8 mouse cellular contexts compared by ENCODE assay signal in the genomic region with DNA sequence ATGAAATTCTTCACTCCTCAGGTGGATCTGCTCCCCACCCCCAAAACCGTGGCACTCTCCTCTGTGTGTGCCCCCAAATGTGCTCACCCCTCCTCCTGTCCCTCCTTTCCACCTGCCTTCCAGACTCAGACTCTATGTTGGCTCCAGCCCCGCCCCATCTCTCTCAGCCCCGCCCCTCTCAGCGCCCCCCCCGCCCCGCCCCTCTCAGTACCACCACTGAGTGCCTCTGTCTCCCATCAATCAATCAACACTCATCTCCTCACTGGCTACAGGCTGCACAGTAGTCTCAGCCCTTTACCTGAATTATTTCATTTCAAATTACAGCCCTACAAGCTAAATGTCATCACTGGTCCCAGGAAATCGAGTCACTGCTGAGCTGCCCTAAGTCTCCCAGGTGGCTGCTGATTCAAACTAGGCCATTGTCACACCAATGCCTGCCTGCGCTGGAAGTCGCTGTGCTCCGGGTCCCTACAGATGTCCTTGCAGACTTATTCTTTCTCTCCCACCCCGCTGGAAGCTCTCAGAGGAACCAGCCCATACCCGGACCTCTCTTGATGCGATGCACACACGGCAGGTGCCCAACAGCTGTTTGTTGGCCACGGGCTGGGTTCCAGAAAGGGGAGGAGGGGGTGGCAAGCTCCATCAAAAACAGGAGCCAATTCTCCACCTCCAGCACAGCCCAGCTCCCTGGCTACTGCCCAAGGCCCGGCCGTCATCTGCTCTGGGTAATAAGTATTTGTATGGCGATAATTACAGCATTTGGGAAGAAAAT. TPM values are rescaled to one million over a fixed set of nuclear protein-coding genes. Genes with fewer than 3 reads are reported as not detected.
A peak's percentile ranks its signal among the peaks of the same experiment; 100 is the strongest.
DNase-seq lines count a peak whose midpoint lies in the region; ATAC-seq and TF ChIP-seq lines count a peak whose summit lies in the region.

No protein-coding gene starts in this region.

- peak overlapping the region; percentile 25; the same call in 1 of the 2 replicates for H3K9ac ChIP-seq in forebrain, embryonic 15.5 days (replicated peaks)
- H3K9ac ChIP-seq in neural tube, embryonic 11.5 days (ENCODE audit: low read length), result no peak overlapping the region

- TF ChIP-seq CTCF in E14TG2a.4 (conservative IDR thresholded peaks at IDR 0.05; ENCODE audit: low read length), result no peak

- no peak for ATAC-seq in cerebellum, adult (ENCODE audit: insufficient number of reproducible peaks, low FRiP score, low TSS enrichment)
- ATAC-seq in forebrain, embryonic 15.5 days (replicated peaks), result peak; percentile 78
- ATAC-seq in neural tube, embryonic 11.5 days (ENCODE audit: insufficient read depth, low FRiP score, low TSS enrichment), result peak; percentile 43; the same call in 1 of the 2 replicates

- H3K27ac ChIP-seq in forebrain, embryonic 15.5 days (replicated peaks), result peak overlapping the region; percentile 82
- no peak overlapping the region for H3K27ac ChIP-seq in neural tube, embryonic 11.5 days (ENCODE audit: low read depth, low read length)

- WGBS in forebrain, embryonic 15.5 days, result 1% methylated on average over 18 of the region's 18 CpGs
- WGBS in neural tube, embryonic 11.5 days, result 2% methylated on average over 15 of the region's 18 CpGs

- no peaks in the 10 kb centered on the region; the same call in 1 of the 2 replicates for H3K9me3 ChIP-seq in E14TG2a.4 (ENCODE audit: low read length)
- no peaks in the 10 kb centered on the region for H3K9me3 ChIP-seq in forebrain, embryonic 15.5 days
- H3K9me3 ChIP-seq in neural tube, embryonic 11.5 days (ENCODE audit: control insufficient read depth, low read length), result no peaks in the 10 kb centered on the region

- peaks cover 68% of the 10 kb centered on the region for H3K27me3 ChIP-seq in E14TG2a.4 (ENCODE audit: insufficient read depth, low read length)
- H3K27me3 ChIP-seq in forebrain, embryonic 15.5 days, result 0 out of 2 replicates have a peak, but pooled peaks cover 3% of the 10 kb centered on the region
- H3K27me3 ChIP-seq in neural tube, embryonic 11.5 days (ENCODE audit: control insufficient read depth, insufficient read depth, low read length), result peaks cover 21% of the 10 kb centered on the region

- DNase-seq in cerebellum, postnatal 4 days (ENCODE audit: low spot score in 2 of 2), result peak; percentile 53 to 86
- DNase-seq in left cerebral cortex, adult 9 months (ENCODE audit: low spot score in 2 of 2), result peak; percentile 37 to 68
- DNase-seq in neural tube, embryonic 11.5 days (ENCODE audit: low spot score), result peak; percentile 37
- DNase-seq in ovary, postnatal 10 days (ENCODE audit: low spot score), result no peak
- DNase-seq in thymus, postnatal 25 days, result no peak

- peak overlapping the region; percentile 84 for H3K4me2 ChIP-seq in forebrain, embryonic 15.5 days (replicated peaks)
- peak overlapping the region; percentile 24 for H3K4me2 ChIP-seq in neural tube, embryonic 11.5 days (ENCODE audit: low read depth)

- H3K4me3 ChIP-seq in E14TG2a.4 (replicated peaks; ENCODE audit: low read length), result peak overlapping the region; percentile 49
- H3K4me3 ChIP-seq in forebrain, embryonic 15.5 days, result peak overlapping the region; percentile 27
- H3K4me3 ChIP-seq in neural tube, embryonic 11.5 days (ENCODE audit: low read depth, low read length), result no peak overlapping the region

- peaks cover 28% of the 10 kb centered on the region for H3K4me1 ChIP-seq in E14TG2a.4 (replicated peaks; ENCODE audit: low read depth, low read length)
- peaks cover 77% of the 10 kb centered on the region for H3K4me1 ChIP-seq in forebrain, embryonic 15.5 days
- peaks cover 18% of the 10 kb centered on the region for H3K4me1 ChIP-seq in neural tube, embryonic 11.5 days (ENCODE audit: control insufficient read depth, insufficient read depth, low read length)

- H3K36me3 ChIP-seq in E14TG2a.4 (ENCODE audit: insufficient read depth, low read length), result no peaks in the 10 kb centered on the region
- H3K36me3 ChIP-seq in forebrain, embryonic 15.5 days, result no peaks in the 10 kb centered on the region
- H3K36me3 ChIP-seq in neural tube, embryonic 11.5 days (ENCODE audit: control insufficient read depth, insufficient read depth, low read length), result no peaks in the 10 kb centered on the region

RNA-seq across cellular contexts. Expression of a gene that starts 5.6 kb away (rescaled TPM):
- 17.5 and 21.0 TPM in 2 replicates for polyA plus RNA-seq in forebrain, embryonic 15.5 days (2015; fragmentation: Nextera tagmentation; extraction: Ambion mirVana)
- polyA plus RNA-seq in neural tube, embryonic 11.5 days (2014; fragmentation: Nextera tagmentation; extraction: Ambion mirVana), result 15.3 and 17.0 TPM in 2 replicates

Comparison
In these comparisons a context has a peak if more than half of its experiments do, and no peak if none do; other contexts are left out.
1. DNase-seq: peak in cerebellum, postnatal 4 days (2 of 2), left cerebral cortex, adult 9 months (2 of 2) and neural tube, embryonic 11.5 days (single experiment); none in ovary, postnatal 10 days (single experiment) and thymus, postnatal 25 days (single experiment).